Mouse (Mus musculus): Measurements from ENCODE around the gene Rftn1. TPM values are rescaled to one million over a fixed set of nuclear protein-coding genes. Genes with fewer than 3 reads are reported as not detected.

Gene Rftn1
- total and polyA plus RNA-seq, 3 experiments = 52.5 to 80.6 (median 60.5) TPM

DNA sequence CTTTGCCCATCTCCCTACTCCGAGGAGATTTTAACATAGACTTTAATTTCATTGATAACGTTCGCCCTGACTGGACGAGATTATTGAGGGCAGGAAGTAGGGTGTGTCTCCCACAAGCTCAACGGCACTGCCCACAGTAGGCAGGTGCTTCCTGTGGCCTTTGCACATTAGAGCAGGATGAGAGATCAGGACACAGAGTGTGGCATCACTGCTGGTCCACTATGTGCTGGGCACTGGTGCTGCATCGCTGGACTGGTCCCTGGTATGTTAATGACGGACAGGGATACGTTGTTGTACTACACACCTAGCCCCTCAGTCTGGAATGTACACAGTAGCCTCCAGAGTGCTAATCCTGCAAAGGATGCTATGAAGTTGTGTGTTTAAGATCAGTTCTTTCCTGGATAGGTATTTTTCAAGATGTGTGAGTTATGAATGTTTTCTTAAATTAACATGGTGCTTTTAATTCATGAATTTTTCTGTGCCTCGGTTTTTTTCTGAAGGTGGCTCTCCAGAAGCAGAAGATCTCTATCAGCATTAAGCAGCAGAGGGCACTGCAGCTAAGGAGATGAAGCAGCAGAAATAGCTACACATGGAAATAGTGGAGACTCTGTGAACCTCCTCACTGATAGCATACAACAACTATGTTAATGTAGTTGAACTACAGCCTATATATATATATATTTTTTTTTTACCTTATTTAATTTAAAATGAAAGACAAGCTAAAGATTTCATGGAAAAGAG, 221.8 kb downstream of the Rftn1 start:
- in situ Hi-C loops (cut with MboI; ENCODE audit: low pct_ligation_motif_present, low pct_unique_long_range_greater_than_20kb, low sequenced_read_pairs) (loop anchor here (5.0 kb wide), 1 partner anchor 274 kb away; no protein-coding TSS in a partner anchor), dilution Hi-C loops (cut with MboI; ENCODE audit: extremely low pct_ligation_motif_present, extremely low pct_unique_long_range_greater_than_20kb, low sequenced_read_pairs) (no loop called here)
- Histone ChIP-seq H3K27me3 (replicated peaks) (no peaks in the 10 kb centered on the region), H3K79me2 (replicated peaks; ENCODE audit: control insufficient read depth, extremely low read depth, insufficient read depth, poor library complexity, severe bottlenecking) (no peaks in the 10 kb centered on the region), H3K4me3 (replicated peaks in 1 of 3; ENCODE audit: low read depth in 2 of 3, low read length in 2 of 3, poor library complexity in 1 of 3) (no peak overlapping the region), H3K9ac (ENCODE audit: insufficient read depth, low read depth) (no peak overlapping the region), H3K9me3 (replicated peaks; ENCODE audit: low read length) (peaks cover 4% of the 10 kb centered on the region), H3K4me2 (ENCODE audit: insufficient read depth, low read depth, poor library complexity, severe bottlenecking) (0 out of 2 replicates have a peak overlapping the region, but pooled peaks have one; percentile 2), H3K27ac (ENCODE audit: insufficient read depth, low read depth) (no peak overlapping the region), H3K36me3 (replicated peaks in 1 of 2; ENCODE audit: control insufficient read depth in 1 of 2, insufficient read depth in 1 of 2, low read length in 1 of 2) (no peaks in the 10 kb centered on the region), H3K4me1 (ENCODE audit: control insufficient read depth in 1 of 2, insufficient read depth in 2 of 2) (peaks cover 3 to 6% of the 10 kb centered on the region in 2 experiments)
- TF ChIP-seq SMC3 (IDR thresholded peaks at IDR 0.05; ENCODE audit: low read depth, low read length) = peak; percentile 88
- 0 out of 2 replicates have a peak, but pooled peaks have one; percentile 40 for TF ChIP-seq MYC (IDR thresholded peaks at IDR 0.05; ENCODE audit: low read depth, low read length)
- TF ChIP-seq CTCF (conservative IDR thresholded peaks at IDR 0.05 in 1 of 2, IDR thresholded peaks at IDR 0.05 in 1 of 2; ENCODE audit: low read depth in 2 of 2, low read length in 2 of 2) = peak; percentile 24 to 83; a peak in 2 of 4 replicates
- peak; percentile 92 for TF ChIP-seq ZC3H11A (IDR thresholded peaks at IDR 0.05; ENCODE audit: low read depth, low read length)
- TF ChIP-seq ZNF384 (IDR thresholded peaks at IDR 0.05; ENCODE audit: low read depth, low read length) = peak; percentile 74; the same call in 1 of the 2 replicates
- TF ChIP-seq KAT2A (IDR thresholded peaks at IDR 0.05; ENCODE audit: insufficient replicate concordance, low read length) = no peak
- no peak for TF ChIP-seq ETS1 (conservative IDR thresholded peaks at IDR 0.05; ENCODE audit: low read depth, low read length)
- TF ChIP-seq ZMIZ1 (IDR thresholded peaks at IDR 0.05; ENCODE audit: low read depth, low read length) = no peak
- no peak for TF ChIP-seq MEF2A (IDR thresholded peaks at IDR 0.05; ENCODE audit: borderline replicate concordance, low read depth, low read length)
- peak; percentile 95 for TF ChIP-seq RAD21 (IDR thresholded peaks at IDR 0.05; ENCODE audit: low read depth, low read length)
- peak; percentile 75 for DNase-seq (ENCODE audit: extremely low read depth)

DNA sequence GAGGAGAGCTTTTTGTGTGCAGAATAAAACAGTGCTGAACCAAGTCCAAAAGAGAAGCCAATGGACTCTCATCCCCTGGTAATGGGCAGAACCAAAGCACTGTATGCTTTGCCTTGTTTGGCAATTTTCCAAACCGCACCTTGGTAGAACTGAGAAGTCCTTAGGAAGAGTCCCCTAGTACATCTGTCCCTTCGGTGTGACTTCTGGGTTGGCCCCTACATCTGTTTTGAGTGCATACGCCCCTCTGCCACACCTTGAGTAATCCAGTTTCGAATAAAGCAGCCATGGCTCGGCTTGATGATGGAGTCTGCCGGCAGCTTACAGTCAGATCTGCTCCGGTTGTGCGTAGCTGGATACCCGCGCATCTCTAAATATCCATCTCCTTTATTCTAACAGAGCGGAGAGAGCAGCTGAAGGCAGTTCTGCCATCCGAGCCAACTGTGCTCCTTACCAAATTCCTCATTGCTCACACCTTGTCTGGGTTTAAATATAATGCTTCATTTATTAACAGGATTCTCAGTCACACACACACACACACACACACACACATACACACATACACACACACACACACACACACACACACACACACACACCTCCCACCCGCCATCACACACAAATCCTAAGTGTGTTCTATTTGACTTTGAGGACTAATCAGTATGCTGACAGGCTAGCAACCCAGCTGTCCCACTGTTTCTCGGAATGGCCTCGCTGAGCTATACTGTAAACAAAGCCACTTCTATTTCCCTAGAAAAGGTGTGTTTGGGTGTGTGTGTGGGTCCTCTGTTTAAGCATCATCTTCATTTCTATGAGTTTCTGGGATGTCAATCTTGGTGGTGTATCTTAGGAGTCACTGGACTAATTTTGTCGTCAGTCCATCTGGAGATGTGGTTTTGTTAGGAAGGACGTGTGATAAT, 224.4 kb downstream of the Rftn1 start:
- Histone ChIP-seq H3K9me3 (replicated peaks; ENCODE audit: low read length) (peaks cover 4% of the 10 kb centered on the region), H3K9ac (ENCODE audit: insufficient read depth, low read depth) (no peak overlapping the region), H3K4me2 (ENCODE audit: insufficient read depth, low read depth, poor library complexity, severe bottlenecking) (no peak overlapping the region), H3K4me1 (ENCODE audit: control insufficient read depth in 1 of 2, insufficient read depth in 2 of 2) (peaks cover 3 to 6% of the 10 kb centered on the region in 2 experiments), H3K36me3 (replicated peaks in 1 of 2; ENCODE audit: control insufficient read depth in 1 of 2, insufficient read depth in 1 of 2, low read length in 1 of 2) (no peaks in the 10 kb centered on the region), H3K27ac (ENCODE audit: insufficient read depth, low read depth) (no peak overlapping the region), H3K79me2 (replicated peaks; ENCODE audit: control insufficient read depth, extremely low read depth, insufficient read depth, poor library complexity, severe bottlenecking) (no peaks in the 10 kb centered on the region), H3K4me3 (replicated peaks in 1 of 3; ENCODE audit: low read depth in 2 of 3, low read length in 2 of 3, poor library complexity in 1 of 3) (no peak overlapping the region), H3K27me3 (replicated peaks) (no peaks in the 10 kb centered on the region)
- dilution Hi-C loops (cut with MboI; ENCODE audit: extremely low pct_ligation_motif_present, extremely low pct_unique_long_range_greater_than_20kb, low sequenced_read_pairs) (no loop called here), in situ Hi-C loops (cut with MboI; ENCODE audit: low pct_ligation_motif_present, low pct_unique_long_range_greater_than_20kb, low sequenced_read_pairs) (loop anchor here (5.0 kb wide), 1 partner anchor 276 kb away; no protein-coding TSS in a partner anchor)
- DNase-seq (ENCODE audit: extremely low read depth) = no peak
- TF ChIP-seq MAX (IDR thresholded peaks at IDR 0.05; ENCODE audit: low read length) (no peak), NELFE (IDR thresholded peaks at IDR 0.05; ENCODE audit: low read depth, low read length) (no peak), POLR2AphosphoS2 (IDR thresholded peaks at IDR 0.05; ENCODE audit: low read depth, low read length) (no peak)
